Mouse (Mus musculus) liver, postnatal 0 days (tissue): ENCODE measurements around the gene Aldh3a2.
"Not testable (repeated sequence)": the region's sequence is repeated elsewhere in the genome, so short reads cannot be mapped to it uniquely, and the experiment has no call there.

Experiments used
- CTCF ChIP-seq: sonication (generic); IDR thresholded peaks from 2 replicates; pipeline ENCODE4 v1.5.1; 2016; ENCODE audit warnings: antibody characterized with exemption, low read depth
- EP300 ChIP-seq: IDR thresholded peaks from 2 replicates; pipeline ENCODE4 v1.6.1; 2016; ENCODE audit warnings: antibody characterized with exemption, low read depth, mild to moderate bottlenecking

DNA sequence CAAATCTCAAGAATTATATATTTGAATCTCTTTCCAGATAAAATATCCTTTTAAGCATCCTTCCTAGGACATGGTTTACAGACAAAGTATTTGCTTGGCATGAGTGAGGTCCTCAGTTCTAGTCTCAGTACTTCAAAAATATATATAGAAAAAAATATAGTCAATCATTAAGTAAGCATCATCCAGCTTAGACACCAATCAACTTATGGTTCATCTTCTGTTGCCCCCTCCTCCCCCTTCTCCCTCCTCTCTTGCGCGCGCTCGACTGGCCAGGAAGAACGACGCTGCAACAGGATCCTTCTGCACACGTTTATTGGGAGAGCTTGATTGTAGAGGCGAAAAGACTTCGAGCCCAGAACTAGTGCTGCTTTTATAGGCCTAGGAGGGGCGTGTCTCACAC lies 75.1 kb downstream of the Aldh3a2 start:
- TF ChIP-seq CTCF, EP300: not testable (repeated sequence)
